Mouse (Mus musculus) intestine, postnatal 0 days (tissue): ENCODE measurements at regions not wholly inside any gene's neighbourhood (a gene's known extent, or its start where the extent isn't known, plus 50 kb on each side); places are given as distances from the start of the nearest gene placed in this dataset.
A peak's percentile ranks its signal among the peaks of the same experiment; 100 is the strongest.

Source experiments
- ATAC-seq: fragments of 200-750 bp; cut with Nextera tagmentation; 2 replicates; pipeline ENCODE4 v1.8.0; 2017; ENCODE audit warnings: mild to moderate bottlenecking, moderate TSS enrichment, moderate library complexity
- H3K27ac ChIP-seq: fragments of 300-500 bp; sonication (generic); 2 replicates; pipeline ENCODE4 v1.5.1; 2014; ENCODE audit warnings: mild to moderate bottlenecking, low read depth, low read length, moderate library complexity
- H3K27me3 ChIP-seq: fragments of 300-500 bp; sonication (generic); replicated peaks from 2 replicates; pipeline ENCODE4 v1.6.1; 2014; ENCODE audit warnings: low read length, mixed read lengths; ENCODE audit not compliant: control insufficient read depth, insufficient read depth
- H3K36me3 ChIP-seq: fragments of 300-500 bp; sonication (generic); 2 replicates; pipeline ENCODE4 v1.6.1; 2014; ENCODE audit warnings: mild to moderate bottlenecking, moderate library complexity; ENCODE audit not compliant: control insufficient read depth, insufficient read depth
- H3K4me1 ChIP-seq: fragments of 300-500 bp; sonication (generic); replicated peaks from 2 replicates; pipeline ENCODE4 v1.6.1; 2014; ENCODE audit warnings: antibody characterized with exemption, low read length, mixed read lengths; ENCODE audit not compliant: control insufficient read depth, insufficient read depth
- H3K4me2 ChIP-seq: fragments of 300-500 bp; sonication (generic); replicated peaks from 2 replicates; pipeline ENCODE4 v1.6.1; 2014; ENCODE audit warnings: low read depth, mild to moderate bottlenecking, moderate library complexity
- H3K4me3 ChIP-seq: fragments of 300-500 bp; sonication (generic); 2 replicates; pipeline ENCODE4 v1.5.1; 2014; ENCODE audit warnings: low read depth, low read length
- H3K9ac ChIP-seq: fragments of 300-500 bp; sonication (generic); 2 replicates; pipeline ENCODE4 v1.6.1; 2014; ENCODE audit warnings: mild to moderate bottlenecking, low read depth, low read length
- H3K9me3 ChIP-seq: fragments of 300-500 bp; sonication (generic); 2 replicates; pipeline ENCODE4 v1.6.1; 2016; ENCODE audit warnings: mixed run types; ENCODE audit not compliant: control insufficient read depth
- CTCF ChIP-seq: sonication (generic); IDR thresholded peaks from 2 replicates; pipeline ENCODE4 v1.5.1; 2016; ENCODE audit warnings: low read depth, mild to moderate bottlenecking, control low read depth, antibody characterized with exemption, moderate library complexity
- WGBS: fragments of 180-500 bp; shearing (Covaris S2); extraction: QIAGEN DNeasy Blood & Tissue Kit; methylation state at CpG from one replicate; pipeline ENCODE4 v1.1.7; 2014; 5-methylcytosine and 5-hydroxymethylcytosine counted together

GRCm38 (mm10) chr13:34456051-34456450 is 111.1 kb upstream of the Slc22a23 start:
- ATAC-seq: no peak
- no peak overlapping the region for H3K4me3 ChIP-seq
- no peak for TF ChIP-seq CTCF
- H3K36me3 ChIP-seq: no peaks in the 10 kb centered on the region
- H3K9ac ChIP-seq: no peak overlapping the region
- H3K27ac ChIP-seq: no peak overlapping the region
- H3K4me2 ChIP-seq: no peak overlapping the region
- H3K27me3 ChIP-seq: no peaks in the 10 kb centered on the region
- 32% methylated on average over 3 of the region's 3 CpGs for WGBS
- 0 out of 2 replicates have a peak, but pooled peaks cover 2% of the 10 kb centered on the region for H3K4me1 ChIP-seq
- H3K9me3 ChIP-seq: no peaks in the 10 kb centered on the region

- H3K9me3 ChIP-seq: no peaks in the 10 kb centered on the region
Observed at GRCm38 (mm10) chr13:34446806-34447205, 101.8 kb upstream of the Slc22a23 start.

GRCm38 (mm10) chr13:34446327-34446726 is 101.3 kb upstream of the Slc22a23 start:
- Histone ChIP-seq H3K36me3 (no peaks in the 10 kb centered on the region), H3K27me3 (no peaks in the 10 kb centered on the region), H3K27ac (no peak overlapping the region), H3K4me1 (no peaks in the 10 kb centered on the region), H3K4me2 (no peak overlapping the region), H3K4me3 (no peak overlapping the region), H3K9me3 (no peaks in the 10 kb centered on the region), H3K9ac (no peak overlapping the region)
- 47% methylated on average over 8 of the region's 8 CpGs for WGBS
- no peak for TF ChIP-seq CTCF
- ATAC-seq: peak; percentile 49

More at GRCm38 (mm10) chr13:34446806-34447205, 101.8 kb upstream of the Slc22a23 start:
- no peak overlapping the region for H3K27ac ChIP-seq
- no peak for TF ChIP-seq CTCF
- no peaks in the 10 kb centered on the region for H3K27me3 ChIP-seq
- no peak for ATAC-seq
- no peak overlapping the region for H3K4me3 ChIP-seq
- no peak overlapping the region for H3K9ac ChIP-seq
- H3K4me2 ChIP-seq: no peak overlapping the region
- no peaks in the 10 kb centered on the region for H3K36me3 ChIP-seq
- no peaks in the 10 kb centered on the region for H3K4me1 ChIP-seq

GRCm38 (mm10) chr13:34441347-34441746 is 96.4 kb upstream of the Slc22a23 start:
- no peaks in the 10 kb centered on the region for H3K27me3 ChIP-seq
- H3K4me1 ChIP-seq: no peaks in the 10 kb centered on the region
- H3K9ac ChIP-seq: no peak overlapping the region
- H3K4me2 ChIP-seq: no peak overlapping the region
- H3K4me3 ChIP-seq: no peak overlapping the region
- 85% methylated on average over 1 of the region's 1 CpGs for WGBS
- no peaks in the 10 kb centered on the region for H3K36me3 ChIP-seq
- no peaks in the 10 kb centered on the region for H3K9me3 ChIP-seq
- H3K27ac ChIP-seq: no peak overlapping the region
- no peak for ATAC-seq
- TF ChIP-seq CTCF: no peak

GRCm38 (mm10) chr13:34427527-34427926 is 82.5 kb upstream of the Slc22a23 start:
- Histone ChIP-seq H3K9ac (no peak overlapping the region), H3K27ac (no peak overlapping the region), H3K9me3 (no peaks in the 10 kb centered on the region), H3K4me3 (no peak overlapping the region), H3K4me2 (no peak overlapping the region), H3K4me1 (no peaks in the 10 kb centered on the region), H3K36me3 (no peaks in the 10 kb centered on the region), H3K27me3 (no peaks in the 10 kb centered on the region)
- no peak for TF ChIP-seq CTCF
- ATAC-seq: no peak
- 90% methylated on average over 1 of the region's 1 CpGs for WGBS

- no peak for ATAC-seq
- WGBS: 73% methylated on average over 3 of the region's 3 CpGs
- TF ChIP-seq CTCF: no peak
- Histone ChIP-seq H3K4me2 (no peak overlapping the region), H3K4me3 (no peak overlapping the region), H3K9ac (no peak overlapping the region), H3K4me1 (no peaks in the 10 kb centered on the region), H3K27me3 (no peaks in the 10 kb centered on the region), H3K27ac (no peak overlapping the region), H3K36me3 (no peaks in the 10 kb centered on the region), H3K9me3 (no peaks in the 10 kb centered on the region)
Observed at GRCm38 (mm10) chr13:34424921-34425320, 79.9 kb upstream of the Slc22a23 start.

- WGBS: 74% methylated on average over 3 of the region's 3 CpGs
Observed at GRCm38 (mm10) chr13:34421644-34422043, 76.7 kb upstream of the Slc22a23 start.

More at GRCm38 (mm10) chr13:34421644-34422043, 76.7 kb upstream of the Slc22a23 start:
- Histone ChIP-seq H3K27me3 (no peaks in the 10 kb centered on the region), H3K36me3 (no peaks in the 10 kb centered on the region), H3K4me2 (no peak overlapping the region), H3K4me1 (no peaks in the 10 kb centered on the region), H3K9ac (no peak overlapping the region), H3K4me3 (no peak overlapping the region), H3K9me3 (no peaks in the 10 kb centered on the region), H3K27ac (no peak overlapping the region)
- no peak for ATAC-seq
- TF ChIP-seq CTCF: no peak
